Mouse (Mus musculus): Measurements from ENCODE around the gene Theg. TPM values are rescaled to one million over a fixed set of nuclear protein-coding genes. Genes with fewer than 3 reads are reported as not detected.

The Theg gene
- polyA plus RNA-seq, 1 experiment from 2014 or later = not detected

DNA sequence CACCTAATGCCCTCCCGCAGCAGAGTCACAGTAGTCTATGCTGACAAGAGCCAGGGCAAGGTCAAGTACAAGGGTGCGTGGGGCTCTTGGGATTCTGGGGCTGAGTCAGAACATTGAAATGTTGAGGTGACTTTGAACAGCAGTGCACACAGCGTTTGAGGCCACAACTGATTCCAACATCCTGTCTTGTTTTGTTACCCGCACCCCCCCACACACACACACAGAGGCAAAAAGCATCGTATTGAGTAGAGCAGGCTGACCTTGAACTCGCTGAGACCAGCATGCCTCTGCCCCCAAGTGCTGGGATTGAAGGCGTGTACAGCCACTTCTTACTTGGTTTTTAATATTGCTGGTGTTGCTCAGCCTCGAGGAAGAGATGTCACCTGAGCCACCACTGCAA lies 12.8 kb downstream of the Theg start:
- DNase-seq (ENCODE audit: extremely low spot score, low spot score) = no peak

DNA sequence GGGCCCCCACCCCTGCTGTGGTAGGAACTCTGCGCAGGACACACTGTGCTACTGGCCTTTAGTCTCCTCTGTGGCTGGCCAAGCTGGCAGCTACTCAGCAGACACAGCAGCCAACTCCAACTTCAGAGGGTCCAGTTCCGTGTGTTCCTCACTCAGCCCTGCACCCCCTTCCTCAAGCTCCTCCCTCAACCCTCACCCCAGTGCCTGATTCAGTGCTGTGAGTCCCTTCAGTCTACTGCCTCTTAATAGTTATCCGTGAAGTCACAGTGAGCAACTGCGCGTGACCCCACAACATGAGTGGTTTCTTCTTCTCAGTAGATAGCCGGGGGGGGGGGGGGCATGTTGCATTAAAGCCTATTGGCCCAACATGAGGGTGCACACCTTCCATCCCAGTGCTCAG lies 13.5 kb downstream of the Theg start:
- Histone ChIP-seq H3K36me3 (replicated peaks) (no peaks in the 10 kb centered on the region), H3K9me3 (no peaks in the 10 kb centered on the region; the same call in 1 of the 2 replicates), H3K27me3 (ENCODE audit: poor library complexity, severe bottlenecking) (no peaks in the 10 kb centered on the region), H3K27ac (no peak overlapping the region), H3K4me3 (no peak overlapping the region), H3K4me1 (peaks cover 7% of the 10 kb centered on the region)
- no peak for DNase-seq (ENCODE audit: extremely low spot score, low spot score)
- WGBS = 85% methylated on average over 6 of the region's 6 CpGs

More for the DNA sequence above, 12.8 kb downstream of the Theg start:
- Histone ChIP-seq H3K27me3 (ENCODE audit: poor library complexity, severe bottlenecking) (peaks cover 6% of the 10 kb centered on the region; the same call in 1 of the 2 replicates), H3K9me3 (no peaks in the 10 kb centered on the region; the same call in 1 of the 2 replicates), H3K27ac (no peak overlapping the region), H3K4me3 (no peak overlapping the region), H3K4me1 (peaks cover 12% of the 10 kb centered on the region), H3K36me3 (replicated peaks) (no peaks in the 10 kb centered on the region)
- 89% methylated on average over 8 of the region's 8 CpGs for WGBS

DNA sequence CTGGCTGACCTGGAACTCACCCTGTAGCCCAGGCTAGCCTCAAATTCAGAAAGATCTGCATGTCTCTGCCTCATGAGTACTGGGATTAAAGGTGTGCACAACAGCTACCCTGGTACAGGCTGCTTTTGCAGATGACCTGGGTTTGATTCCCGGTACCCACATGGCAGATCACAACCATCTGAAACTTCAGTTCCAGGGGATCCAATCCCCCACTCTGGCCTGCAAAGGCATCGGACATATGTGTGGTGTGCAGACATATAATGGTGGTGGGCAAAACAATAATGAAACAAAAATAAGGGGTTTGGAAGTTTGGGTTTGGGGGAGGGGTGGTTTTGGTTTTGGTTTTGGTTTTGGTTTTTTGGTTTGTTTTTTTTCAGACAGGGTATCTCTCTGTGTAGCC lies 15.8 kb downstream of the Theg start:
- WGBS = 93% methylated on average over 2 of the region's 2 CpGs

DNA sequence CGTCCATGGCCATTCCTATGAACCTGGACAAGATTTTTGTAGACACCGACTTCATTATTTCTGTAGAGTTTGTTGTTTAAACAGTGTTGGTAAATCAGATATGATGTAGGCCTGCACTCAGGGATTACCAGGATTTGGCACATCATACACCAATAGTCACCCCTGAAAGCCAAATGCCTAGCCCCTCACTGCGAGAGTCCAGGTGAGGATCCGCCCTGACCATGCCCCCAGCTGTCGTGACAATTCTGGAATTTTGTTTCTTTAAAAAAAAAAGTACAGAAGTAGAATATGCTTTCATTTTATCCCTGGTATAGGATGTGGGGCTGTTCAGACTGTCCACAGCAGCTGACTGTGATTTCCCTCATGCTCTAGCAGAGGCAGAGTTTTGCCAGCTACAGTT lies 17.2 kb downstream of the Theg start:
- no peak overlapping the region for H3K27ac ChIP-seq
- no peaks in the 10 kb centered on the region for H3K27me3 ChIP-seq (ENCODE audit: poor library complexity, severe bottlenecking)
- no peaks in the 10 kb centered on the region for H3K36me3 ChIP-seq (replicated peaks)
- no peak overlapping the region for H3K4me3 ChIP-seq
- 92% methylated on average over 5 of the region's 5 CpGs for WGBS
- DNase-seq (ENCODE audit: extremely low spot score, low spot score) = no peak
- H3K9me3 ChIP-seq = peaks cover 12% of the 10 kb centered on the region
- H3K4me1 ChIP-seq = no peaks in the 10 kb centered on the region

More for the DNA sequence above, 15.8 kb downstream of the Theg start:
- Histone ChIP-seq H3K4me1 (no peaks in the 10 kb centered on the region), H3K4me3 (no peak overlapping the region), H3K9me3 (peaks cover 7% of the 10 kb centered on the region; the same call in 1 of the 2 replicates), H3K27ac (no peak overlapping the region), H3K36me3 (replicated peaks) (no peaks in the 10 kb centered on the region), H3K27me3 (ENCODE audit: poor library complexity, severe bottlenecking) (no peaks in the 10 kb centered on the region)
- DNase-seq (ENCODE audit: extremely low spot score, low spot score) = no peak

DNA sequence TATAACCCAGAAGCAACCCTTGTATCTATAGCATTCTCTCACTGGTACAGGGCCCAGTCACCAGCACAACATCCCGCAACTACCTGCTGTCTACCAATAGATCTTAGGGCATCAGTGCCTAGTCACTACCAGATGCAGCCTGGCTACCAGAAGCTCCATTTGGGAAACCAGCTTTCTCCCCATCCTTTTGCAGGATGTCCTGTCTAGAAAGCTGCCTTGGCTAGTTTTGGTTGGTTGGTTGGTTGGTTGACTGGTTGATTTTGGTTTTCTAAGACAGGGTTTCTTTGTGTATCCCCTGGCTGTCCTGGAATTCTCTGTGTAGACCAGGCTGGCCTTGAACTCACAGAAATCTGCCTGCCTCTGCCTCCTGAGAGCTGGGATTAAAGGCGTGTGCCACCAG lies 27.4 kb downstream of the Theg start:
- H3K27me3 ChIP-seq (ENCODE audit: poor library complexity, severe bottlenecking) = no peaks in the 10 kb centered on the region
- H3K27ac ChIP-seq = no peak overlapping the region
- H3K36me3 ChIP-seq (replicated peaks) = peaks cover 3% of the 10 kb centered on the region; the same call in 1 of the 2 replicates
- no peak for DNase-seq (ENCODE audit: extremely low spot score, low spot score)
- H3K4me3 ChIP-seq = no peak overlapping the region
- H3K4me1 ChIP-seq = peaks cover 9% of the 10 kb centered on the region
- H3K9me3 ChIP-seq = peaks cover 21% of the 10 kb centered on the region; the same call in 1 of the 2 replicates
- 93% methylated on average over 2 of the region's 2 CpGs for WGBS

DNA sequence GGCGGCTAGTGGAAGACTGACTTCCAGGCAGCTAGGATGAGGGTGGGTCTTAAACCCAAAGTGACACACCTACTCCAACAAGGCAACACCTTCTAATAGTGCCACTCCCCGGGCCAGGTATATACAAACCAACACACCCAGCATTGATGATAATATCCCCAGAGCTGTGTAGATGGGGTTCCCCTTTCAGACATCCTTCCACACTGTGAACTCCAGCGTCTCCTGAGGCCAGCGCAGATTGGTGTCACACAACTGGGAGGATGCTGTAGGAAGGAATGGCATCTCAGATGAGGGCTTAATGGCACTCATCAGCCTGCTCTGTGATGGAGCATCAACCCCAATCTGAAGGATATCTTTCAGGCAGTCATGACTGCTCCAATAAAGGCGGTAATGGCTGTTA lies 29.6 kb downstream of the Theg start:
- Histone ChIP-seq H3K27me3 (ENCODE audit: poor library complexity, severe bottlenecking) (no peaks in the 10 kb centered on the region), H3K4me3 (no peak overlapping the region), H3K4me1 (peaks cover 28% of the 10 kb centered on the region), H3K9me3 (peaks cover 6% of the 10 kb centered on the region; the same call in 1 of the 2 replicates), H3K36me3 (replicated peaks) (peaks cover 4% of the 10 kb centered on the region), H3K27ac (no peak overlapping the region)
- DNase-seq (ENCODE audit: extremely low spot score, low spot score) = no peak
- 94% methylated on average over 5 of the region's 5 CpGs for WGBS

DNA sequence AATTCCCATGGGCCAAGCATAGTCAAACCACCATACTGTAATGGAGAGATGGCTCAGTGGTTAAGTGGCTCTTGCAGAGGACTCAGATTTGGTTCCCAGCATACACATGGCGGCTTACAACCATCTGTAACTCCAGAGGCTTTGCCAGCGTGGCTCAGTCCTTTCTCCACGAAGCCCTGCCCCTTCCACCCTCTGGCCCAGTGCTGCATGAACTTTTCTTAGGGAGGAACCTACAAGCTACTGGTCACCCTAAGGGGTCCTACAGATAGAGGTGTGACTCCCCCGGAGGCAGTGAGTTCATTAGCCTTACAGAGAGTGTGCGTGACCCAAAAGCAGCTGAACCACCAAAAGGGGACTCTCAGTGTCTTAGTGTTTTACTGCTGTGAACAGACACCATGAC lies 30.2 kb downstream of the Theg start:
- no peak for DNase-seq (ENCODE audit: extremely low spot score, low spot score)
- Histone ChIP-seq H3K27me3 (ENCODE audit: poor library complexity, severe bottlenecking) (no peaks in the 10 kb centered on the region), H3K27ac (no peak overlapping the region), H3K9me3 (peaks cover 6% of the 10 kb centered on the region; the same call in 1 of the 2 replicates), H3K4me1 (peaks cover 34% of the 10 kb centered on the region), H3K36me3 (replicated peaks) (peaks cover 7% of the 10 kb centered on the region), H3K4me3 (no peak overlapping the region)
- 90% methylated on average over 5 of the region's 5 CpGs for WGBS

DNA sequence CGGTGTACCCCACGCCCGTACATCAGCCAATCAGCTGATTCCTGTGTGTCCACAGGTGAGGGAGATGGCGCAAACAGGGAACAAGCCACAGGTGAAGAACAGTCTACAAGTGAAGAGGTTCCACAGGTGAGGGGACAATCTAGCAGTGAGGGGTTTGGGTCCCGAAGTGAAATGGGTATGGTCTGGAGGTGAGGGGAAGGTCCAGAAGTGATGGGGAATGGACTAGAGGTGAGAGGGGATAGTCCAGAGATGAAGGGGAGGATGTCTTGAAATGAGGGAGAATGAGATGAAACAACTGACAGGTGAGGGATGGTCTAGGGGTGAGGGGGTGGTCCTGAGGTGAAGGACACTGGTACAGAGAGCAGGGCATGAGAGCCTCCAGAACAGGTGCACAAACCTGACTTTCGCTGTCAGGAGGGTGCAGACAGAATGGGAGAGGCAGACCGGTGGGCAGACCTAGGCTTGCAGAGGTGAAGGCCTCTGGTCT lies 31.9 kb downstream of the Theg start:
- peak overlapping the region; percentile 97 for H3K27ac ChIP-seq
- WGBS = 33% methylated on average over 7 of the region's 7 CpGs
- peak overlapping the region; percentile 95 for H3K4me3 ChIP-seq
- no peaks in the 10 kb centered on the region; the same call in 1 of the 2 replicates for H3K9me3 ChIP-seq
- H3K36me3 ChIP-seq (replicated peaks) = peaks cover 20% of the 10 kb centered on the region
- no peak for DNase-seq (ENCODE audit: extremely low spot score, low spot score)
- H3K27me3 ChIP-seq (ENCODE audit: poor library complexity, severe bottlenecking) = no peaks in the 10 kb centered on the region
- peaks cover 39% of the 10 kb centered on the region for H3K4me1 ChIP-seq

DNA sequence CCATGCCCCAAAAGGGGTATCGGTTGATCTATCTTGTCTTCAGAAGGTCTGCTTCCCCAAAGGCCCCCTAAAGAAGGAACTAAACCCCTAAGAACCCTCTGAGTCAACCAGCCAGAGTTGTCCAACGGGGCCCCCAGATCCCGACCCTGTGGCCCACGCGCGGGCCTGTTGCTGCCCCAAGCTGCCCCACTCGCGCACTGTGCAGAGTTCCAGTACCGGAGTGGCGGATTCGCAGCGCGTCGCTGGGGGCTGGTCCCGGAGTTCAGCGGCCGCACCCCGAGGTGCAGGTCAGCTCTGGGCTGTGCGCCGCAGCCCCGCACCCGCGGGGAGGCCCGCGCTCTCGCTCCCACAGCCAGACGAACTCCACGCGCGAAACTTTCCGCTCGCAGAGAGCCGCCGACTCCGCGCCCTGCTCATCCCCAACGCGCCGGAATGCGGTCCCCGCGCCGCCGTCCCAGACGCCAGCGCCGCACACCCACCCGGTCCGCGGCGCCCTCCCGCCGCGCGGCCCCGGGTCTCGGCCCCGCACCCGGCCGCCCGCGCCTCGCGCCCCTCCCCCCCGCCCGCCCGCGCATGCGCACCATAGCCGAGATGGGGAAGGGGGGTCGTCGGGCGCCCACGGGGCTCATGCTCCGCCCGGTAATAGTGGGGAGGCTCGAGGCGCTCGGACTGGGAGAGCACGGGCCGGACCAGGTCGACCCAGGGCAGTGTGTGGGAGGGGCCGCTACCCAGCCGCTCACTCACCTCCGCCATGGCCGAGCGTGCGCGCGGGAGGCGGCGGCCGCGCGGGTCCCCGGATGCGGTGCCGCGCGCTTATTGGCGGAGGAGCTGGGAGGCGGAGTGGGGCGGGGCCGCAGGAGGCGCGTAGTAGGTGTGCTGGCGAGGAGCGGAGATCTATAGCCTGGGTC lies 32.5 kb downstream of the Theg start, which contains the start of gene Mier2:
Gene Mier2, minus strand, starts transcription at position 870 of the 908 bp plus-strand sequence.
- peak within 1 kb of the TSS; percentile 95 for H3K4me3 ChIP-seq
- H3K9me3 ChIP-seq = no peaks in the 10 kb centered on the region; the same call in 1 of the 2 replicates
- H3K27me3 ChIP-seq (ENCODE audit: poor library complexity, severe bottlenecking) = no peaks in the 10 kb centered on the region
- under 1% methylated on average over 108 of the region's 108 CpGs for WGBS
- H3K4me1 ChIP-seq = peaks cover 39% of the 10 kb centered on the region
- H3K27ac ChIP-seq = peak within 1 kb of the TSS; percentile 97
- DNase-seq (ENCODE audit: extremely low spot score, low spot score) = peak; percentile 78
- peaks cover 27% of the 10 kb centered on the region for H3K36me3 ChIP-seq (replicated peaks)

DNA sequence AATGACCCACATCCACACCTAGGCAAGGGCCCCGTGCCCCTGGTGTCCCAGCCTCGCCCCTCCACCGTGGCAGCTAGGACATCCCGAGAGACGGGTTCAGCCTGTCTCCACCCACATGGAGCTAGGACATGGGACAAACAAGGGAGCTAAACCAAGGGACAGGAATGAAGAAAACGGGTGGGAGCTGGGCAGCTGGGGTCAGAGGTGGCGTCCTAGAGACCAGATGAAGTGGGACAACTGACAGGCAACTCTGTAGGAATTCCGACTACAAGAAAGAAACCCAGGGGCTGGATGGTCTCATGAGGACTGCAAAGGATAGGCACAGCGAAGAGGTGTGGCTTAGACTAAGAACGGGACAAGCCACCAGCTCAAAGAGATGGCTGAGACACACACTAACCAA lies 33.4 kb downstream of the Theg start:
- peak overlapping the region; percentile 95 for H3K4me3 ChIP-seq
- H3K27ac ChIP-seq = peak overlapping the region; percentile 97
- H3K36me3 ChIP-seq (replicated peaks) = peaks cover 36% of the 10 kb centered on the region
- no peak for DNase-seq (ENCODE audit: extremely low spot score, low spot score)
- WGBS = 54% methylated on average over 10 of the region's 10 CpGs
- no peaks in the 10 kb centered on the region for H3K9me3 ChIP-seq
- peaks cover 39% of the 10 kb centered on the region for H3K4me1 ChIP-seq
- H3K27me3 ChIP-seq (ENCODE audit: poor library complexity, severe bottlenecking) = no peaks in the 10 kb centered on the region

DNA sequence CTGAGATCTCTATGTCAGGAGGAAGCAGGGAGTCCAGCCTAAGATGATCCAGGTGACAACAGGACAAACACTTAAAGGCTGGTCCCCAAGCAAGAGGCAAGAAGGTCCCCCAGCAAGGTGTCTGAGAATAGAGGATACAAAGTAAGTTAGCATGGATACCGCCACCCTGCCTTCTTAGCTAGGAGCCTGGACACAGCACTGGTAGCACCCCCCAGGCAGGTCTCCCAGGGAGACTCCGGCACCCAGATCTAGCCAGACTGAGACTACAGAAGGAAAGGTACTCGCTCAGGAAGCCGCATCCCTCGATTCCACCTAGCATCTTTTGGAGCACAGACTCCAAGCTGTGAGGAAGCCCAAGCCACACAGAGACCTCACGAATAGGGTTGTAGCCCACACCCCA lies 34.0 kb downstream of the Theg start:
- Histone ChIP-seq H3K4me3 (peak overlapping the region; percentile 95), H3K27me3 (ENCODE audit: poor library complexity, severe bottlenecking) (no peaks in the 10 kb centered on the region), H3K4me1 (peaks cover 39% of the 10 kb centered on the region), H3K27ac (no peak overlapping the region), H3K9me3 (no peaks in the 10 kb centered on the region), H3K36me3 (replicated peaks) (peaks cover 41% of the 10 kb centered on the region)
- 96% methylated on average over 6 of the region's 6 CpGs for WGBS
- no peak for DNase-seq (ENCODE audit: extremely low spot score, low spot score)

DNA sequence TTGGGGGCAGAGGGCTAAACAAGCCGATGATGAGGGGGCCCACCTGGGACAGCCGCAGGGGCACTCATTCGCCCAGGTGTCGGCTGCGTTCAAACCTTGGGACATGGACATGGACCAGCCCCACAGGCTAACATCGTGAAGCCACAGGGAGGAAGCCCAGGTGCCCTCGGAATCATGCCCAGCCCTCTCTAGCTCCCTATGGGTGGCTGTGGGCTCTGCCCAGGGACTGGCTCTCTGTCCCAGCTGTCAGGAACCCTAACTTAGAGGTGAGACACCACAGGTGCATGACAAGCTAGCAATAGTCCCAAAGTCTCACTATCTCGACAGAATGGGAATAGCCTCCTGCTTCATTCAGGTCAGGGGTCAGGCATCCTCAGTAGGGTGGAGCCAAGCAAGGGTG lies 34.6 kb downstream of the Theg start:
- no peaks in the 10 kb centered on the region for H3K9me3 ChIP-seq
- no peak overlapping the region for H3K4me3 ChIP-seq
- WGBS = 92% methylated on average over 8 of the region's 8 CpGs
- peaks cover 47% of the 10 kb centered on the region for H3K36me3 ChIP-seq (replicated peaks)
- no peaks in the 10 kb centered on the region for H3K27me3 ChIP-seq (ENCODE audit: poor library complexity, severe bottlenecking)
- DNase-seq (ENCODE audit: extremely low spot score, low spot score) = no peak
- H3K27ac ChIP-seq = no peak overlapping the region; the same call in 1 of the 2 replicates
- peaks cover 39% of the 10 kb centered on the region for H3K4me1 ChIP-seq

DNA sequence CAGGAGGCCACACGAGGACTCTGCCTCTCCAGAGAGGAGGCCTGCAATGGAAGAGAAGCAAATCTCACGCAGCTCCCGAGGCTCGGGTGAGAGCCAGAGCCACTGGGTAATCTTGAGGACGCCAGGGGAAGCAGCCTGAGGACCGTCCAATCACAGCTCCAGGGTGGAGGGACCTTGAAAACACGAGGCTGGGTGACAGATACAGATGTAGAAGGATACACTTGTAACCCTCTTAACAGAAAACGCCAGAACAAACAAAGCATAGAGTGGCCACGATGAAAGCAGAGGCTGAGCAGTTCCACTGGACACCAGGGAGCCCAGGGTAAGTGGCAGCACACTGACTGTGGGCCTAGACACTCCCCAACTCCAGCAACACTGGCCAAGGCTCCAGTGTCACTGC lies 36.8 kb downstream of the Theg start:
- Histone ChIP-seq H3K27ac (no peak overlapping the region), H3K9me3 (no peaks in the 10 kb centered on the region), H3K4me3 (no peak overlapping the region), H3K4me1 (peaks cover 34% of the 10 kb centered on the region), H3K27me3 (ENCODE audit: poor library complexity, severe bottlenecking) (no peaks in the 10 kb centered on the region), H3K36me3 (replicated peaks) (peaks cover 69% of the 10 kb centered on the region)
- 87% methylated on average over 9 of the region's 9 CpGs for WGBS
- no peak for DNase-seq (ENCODE audit: extremely low spot score, low spot score)
